Mouse (Mus musculus) inflammation-experienced regulatory T-cells (primary cell): ENCODE results near the gene Schip1. TPM values are rescaled to one million over a fixed set of nuclear protein-coding genes. Genes with fewer than 3 reads are reported as not detected.

Source experiments
- polyA plus RNA-seq, 2 experiments: library from polyadenylated mRNA; unstranded; fragments of 100-300 nt; shearing (Covaris generic); gene quantifications; one replicate each; pipeline ENCODE4 v1.2.1; 2017

Schip1 gene
- polyA plus RNA-seq: 1 to 10 TPM in 1 of 2 experiments, under 1 TPM in 1; 0.36 to 7.9 TPM

GRCm38 (mm10) chr3:68064731-68065130, at the start of gene Schip1:
Schip1 (plus strand) TSS chr3:68064802.

Other genes starting within 250 kb of the Schip1 start
- not detected for gene Iqcj, start 172.6 kb upstream of the Schip1 start, polyA plus RNA-seq
- gene Iqschfp, start 172.6 kb upstream of the Schip1 start, polyA plus RNA-seq: not detected